Mouse (Mus musculus) kidney, adult 2 months (tissue): ENCODE results near the gene Gm12248. TPM values are rescaled to one million over a fixed set of nuclear protein-coding genes. Genes with fewer than 3 reads are reported as not detected.

Source experiments
- DNase-seq: peaks from one replicate; pipeline ENCODE4 v3.0.0; 2021
- H3K27ac ChIP-seq: fragments of 200-500 bp; 2 replicates; pipeline ENCODE4 v1.5.1; 2012; ENCODE audit warnings: low read depth, low read length, control low read depth, inconsistent platforms; ENCODE audit not compliant: insufficient read depth
- H3K27me3 ChIP-seq: fragments of 200-500 bp; replicated peaks from 2 replicates; pipeline ENCODE4 v1.6.1; 2012; ENCODE audit warnings: mild to moderate bottlenecking, moderate library complexity, low read length, inconsistent platforms; ENCODE audit not compliant: control insufficient read depth, insufficient read depth
- H3K36me3 ChIP-seq: fragments of 200-500 bp; 2 replicates; pipeline ENCODE4 v1.6.1; 2012; ENCODE audit warnings: mild to moderate bottlenecking, moderate library complexity, low read length, inconsistent platforms; ENCODE audit not compliant: control insufficient read depth, insufficient read depth
- H3K4me1 ChIP-seq: fragments of 200-500 bp; 2 replicates; pipeline ENCODE4 v1.6.1; 2011; ENCODE audit warnings: low read length; ENCODE audit not compliant: control insufficient read depth, insufficient read depth
- H3K4me3 ChIP-seq: fragments of 200-500 bp; 2 replicates; pipeline ENCODE4 v1.5.1; 2011; ENCODE audit warnings: mild to moderate bottlenecking, low read depth, low read length, control low read depth; ENCODE audit not compliant: insufficient read depth
- CTCF ChIP-seq: fragments of 200-500 bp; conservative IDR thresholded peaks from 2 replicates; pipeline ENCODE4 v1.5.1; 2011; ENCODE audit warnings: low read depth, mild to moderate bottlenecking, control low read depth, low read length, moderate library complexity, mixed read lengths; ENCODE audit not compliant: insufficient read depth, insufficient read length
- POLR2A ChIP-seq: fragments of 200-500 bp; IDR thresholded peaks from one replicate; pipeline ENCODE4 v1.6.1; 2011; ENCODE audit warnings: low read depth, low read length, control low read depth
- WGBS: fragments of 180-500 bp; shearing (Covaris S2); methylation state at CpG from one replicate; pipeline ENCODE4 v1.1.7; 2018; 5-methylcytosine and 5-hydroxymethylcytosine counted together
- polyA plus RNA-seq: library from polyadenylated mRNA; depleted of rRNA; stranded (reverse); fragments of >200 nt; gene quantifications from 2 replicates; pipeline ENCODE4 v1.2.3, GENCODE M21; 2012

Gene Gm12248
- polyA plus RNA-seq, 1 experiment, result 0.16 TPM

DNA sequence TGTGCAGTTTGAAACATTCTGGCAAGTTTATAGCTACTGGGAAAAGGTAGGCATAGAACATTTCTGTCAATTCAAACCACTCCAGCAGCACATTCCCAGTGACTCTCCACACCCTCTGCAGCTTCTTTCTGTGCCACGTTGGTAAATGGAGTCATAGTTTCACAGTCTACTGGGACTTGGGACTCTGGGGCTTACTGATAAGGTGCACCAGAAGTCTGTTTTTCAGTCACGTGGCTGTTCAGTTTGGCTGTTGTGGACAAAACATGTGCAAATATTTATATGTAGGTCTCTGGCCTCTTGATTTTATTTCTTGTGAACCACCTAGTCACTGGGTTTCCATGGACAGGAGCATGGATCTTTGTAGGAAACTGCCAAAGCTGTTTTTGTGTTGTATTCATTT is 34.6 kb upstream of the Gm12248 start:
- H3K27me3 ChIP-seq, result no peaks in the 10 kb centered on the region
- H3K4me3 ChIP-seq, result no peak overlapping the region
- no peaks in the 10 kb centered on the region for H3K36me3 ChIP-seq
- no peak overlapping the region for H3K27ac ChIP-seq
- DNase-seq, result no peak
- TF ChIP-seq CTCF, result no peak
- no peak for TF ChIP-seq POLR2A
- H3K4me1 ChIP-seq, result no peaks in the 10 kb centered on the region; the same call in 1 of the 2 replicates
- WGBS, result 81% methylated on average over 2 of the region's 2 CpGs

DNA sequence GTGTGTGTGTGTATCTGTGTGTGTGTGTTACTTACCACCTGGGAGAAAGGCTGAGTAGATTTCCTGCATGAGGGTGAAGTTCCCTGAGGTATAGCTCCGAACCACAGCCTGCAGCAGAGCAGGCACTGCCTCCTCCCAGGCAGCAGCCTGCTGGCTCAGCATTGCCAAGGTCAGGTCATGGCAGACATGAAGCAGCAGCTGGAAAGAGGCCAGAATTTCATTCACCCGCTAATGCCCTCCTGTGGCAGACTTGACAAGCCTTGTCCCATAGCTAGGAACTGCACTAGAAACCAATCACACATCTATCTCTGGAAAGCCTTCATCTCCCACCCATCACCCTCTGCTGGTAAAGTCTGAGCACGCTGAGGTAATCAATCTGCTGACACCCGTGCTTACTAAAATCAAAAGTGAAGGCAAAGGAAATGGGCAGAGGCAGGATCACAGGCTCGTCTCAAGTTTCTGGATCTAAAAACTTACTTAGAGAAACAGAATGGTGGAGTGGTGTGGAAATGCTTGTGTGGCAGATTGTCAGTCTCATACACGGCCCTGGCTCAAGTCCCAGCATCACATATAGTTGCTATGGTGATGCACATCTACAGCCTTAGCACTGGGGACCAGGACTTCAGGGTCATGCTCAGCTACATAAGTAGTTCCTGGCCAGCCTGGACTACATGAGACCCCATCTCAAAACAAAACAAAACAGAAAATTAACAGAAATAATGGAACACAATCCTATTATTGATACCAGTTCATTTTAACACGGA is 33.6 kb upstream of the Gm12248 start:
- Histone ChIP-seq H3K4me3 (no peak overlapping the region), H3K4me1 (no peaks in the 10 kb centered on the region; the same call in 1 of the 2 replicates), H3K27ac (no peak overlapping the region), H3K27me3 (no peaks in the 10 kb centered on the region), H3K36me3 (no peaks in the 10 kb centered on the region; the same call in 1 of the 2 replicates)
- DNase-seq, result peak; percentile 91
- no peak for TF ChIP-seq POLR2A
- peak; percentile 55 for TF ChIP-seq CTCF
- WGBS, result 27% methylated on average over 7 of the region's 7 CpGs

DNA sequence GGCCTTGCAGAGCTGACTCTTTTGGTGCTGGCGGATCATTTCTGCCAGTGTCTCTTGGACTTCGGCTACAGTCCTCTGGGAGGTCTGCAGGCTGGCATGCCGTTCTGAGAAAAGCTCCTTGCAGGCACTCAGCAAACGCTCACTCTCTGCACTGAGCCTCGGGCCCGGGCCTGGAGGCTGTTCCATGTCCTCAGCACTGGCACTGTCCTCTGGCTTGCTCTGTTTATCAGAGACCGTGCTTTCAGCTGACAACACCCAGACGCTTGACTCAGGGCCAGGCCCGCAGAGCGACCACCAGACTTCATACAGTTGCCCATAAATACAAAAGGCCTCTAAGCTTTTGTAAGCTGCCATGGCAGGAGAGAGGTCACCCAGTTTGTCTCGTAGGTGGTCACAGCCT is 32.1 kb upstream of the Gm12248 start:
- TF ChIP-seq POLR2A, result no peak
- TF ChIP-seq CTCF, result no peak

DNA sequence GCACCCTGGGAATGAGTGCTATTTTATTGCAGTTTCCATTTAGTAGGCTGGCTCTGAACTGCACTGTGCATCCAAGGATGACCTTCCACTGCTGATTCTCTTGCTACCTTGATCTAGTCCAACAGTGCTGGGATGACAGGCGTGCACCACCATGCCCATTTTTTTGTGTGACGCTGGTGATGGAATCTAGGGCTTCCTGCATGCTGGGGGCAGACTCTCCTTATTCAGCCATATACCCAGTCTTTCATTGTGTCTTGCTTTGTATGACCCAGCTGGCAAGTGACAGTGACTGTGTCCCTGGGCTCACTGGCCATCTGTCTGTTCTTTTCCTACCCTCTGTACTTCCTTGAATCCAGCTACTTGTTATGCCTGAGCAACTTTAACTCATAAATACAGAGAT is 30.8 kb upstream of the Gm12248 start:
- Histone ChIP-seq H3K4me1 (no peaks in the 10 kb centered on the region; the same call in 1 of the 2 replicates), H3K27ac (no peak overlapping the region), H3K36me3 (no peaks in the 10 kb centered on the region; the same call in 1 of the 2 replicates), H3K27me3 (no peaks in the 10 kb centered on the region), H3K4me3 (no peak overlapping the region)
- WGBS, result 96% methylated on average over 2 of the region's 2 CpGs
- TF ChIP-seq CTCF (no peak), POLR2A (no peak)
- DNase-seq, result no peak

More for the DNA sequence above, 32.1 kb upstream of the Gm12248 start:
- Histone ChIP-seq H3K4me1 (no peaks in the 10 kb centered on the region; the same call in 1 of the 2 replicates), H3K27ac (no peak overlapping the region), H3K27me3 (no peaks in the 10 kb centered on the region), H3K36me3 (no peaks in the 10 kb centered on the region; the same call in 1 of the 2 replicates), H3K4me3 (no peak overlapping the region)
- 89% methylated on average over 11 of the region's 11 CpGs for WGBS
- DNase-seq, result no peak

DNA sequence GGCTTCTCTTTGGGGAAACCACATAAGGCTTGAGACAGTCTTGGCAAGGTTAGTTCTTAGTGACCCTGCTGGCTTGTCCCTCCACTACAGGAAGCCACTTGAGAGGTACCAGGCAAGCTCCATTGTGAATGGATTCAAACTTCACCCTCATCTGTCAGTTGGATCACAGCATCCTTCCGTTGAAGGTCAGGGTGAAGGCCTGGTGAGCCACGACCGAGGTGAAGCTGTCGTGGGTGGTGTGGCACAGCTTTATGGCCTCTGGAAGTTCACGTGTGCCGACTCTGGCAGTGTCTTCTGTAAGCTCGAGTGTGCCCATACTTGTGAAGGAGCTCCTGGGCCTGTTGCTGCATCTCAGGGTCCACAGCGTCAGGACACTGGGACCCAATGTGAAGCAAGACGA is 28.4 kb upstream of the Gm12248 start:
- H3K4me1 ChIP-seq, result no peaks in the 10 kb centered on the region; the same call in 1 of the 2 replicates
- no peak for DNase-seq
- H3K4me3 ChIP-seq, result no peak overlapping the region
- H3K36me3 ChIP-seq, result no peaks in the 10 kb centered on the region; the same call in 1 of the 2 replicates
- no peaks in the 10 kb centered on the region for H3K27me3 ChIP-seq
- H3K27ac ChIP-seq, result no peak overlapping the region
- WGBS, result 74% methylated on average over 9 of the region's 9 CpGs
- TF ChIP-seq POLR2A (no peak), CTCF (no peak)

DNA sequence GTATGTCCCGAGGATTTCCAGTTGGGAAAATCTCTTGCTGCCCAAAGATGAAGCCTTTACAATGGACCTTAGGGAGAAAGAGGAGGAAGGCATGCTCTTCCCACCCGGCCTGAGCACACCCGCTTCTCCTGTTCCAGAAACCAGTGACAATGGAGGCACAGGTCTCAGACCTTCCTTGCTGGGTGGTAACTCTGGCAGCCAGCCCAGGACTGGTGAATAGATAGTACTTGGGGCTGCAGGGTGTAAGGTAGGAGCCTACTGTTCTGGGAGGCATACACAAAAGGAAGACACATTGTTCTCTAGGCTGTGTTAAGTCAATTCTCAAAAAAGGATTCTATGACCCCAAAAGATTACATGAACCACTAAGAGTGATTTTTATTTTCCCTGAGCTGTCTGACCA is 27.7 kb upstream of the Gm12248 start:
- Histone ChIP-seq H3K4me1 (no peaks in the 10 kb centered on the region), H3K27me3 (no peaks in the 10 kb centered on the region), H3K36me3 (no peaks in the 10 kb centered on the region; the same call in 1 of the 2 replicates), H3K4me3 (no peak overlapping the region), H3K27ac (no peak overlapping the region)
- TF ChIP-seq POLR2A (no peak), CTCF (no peak)
- WGBS, result 78% methylated on average over 3 of the region's 3 CpGs
- no peak for DNase-seq

DNA sequence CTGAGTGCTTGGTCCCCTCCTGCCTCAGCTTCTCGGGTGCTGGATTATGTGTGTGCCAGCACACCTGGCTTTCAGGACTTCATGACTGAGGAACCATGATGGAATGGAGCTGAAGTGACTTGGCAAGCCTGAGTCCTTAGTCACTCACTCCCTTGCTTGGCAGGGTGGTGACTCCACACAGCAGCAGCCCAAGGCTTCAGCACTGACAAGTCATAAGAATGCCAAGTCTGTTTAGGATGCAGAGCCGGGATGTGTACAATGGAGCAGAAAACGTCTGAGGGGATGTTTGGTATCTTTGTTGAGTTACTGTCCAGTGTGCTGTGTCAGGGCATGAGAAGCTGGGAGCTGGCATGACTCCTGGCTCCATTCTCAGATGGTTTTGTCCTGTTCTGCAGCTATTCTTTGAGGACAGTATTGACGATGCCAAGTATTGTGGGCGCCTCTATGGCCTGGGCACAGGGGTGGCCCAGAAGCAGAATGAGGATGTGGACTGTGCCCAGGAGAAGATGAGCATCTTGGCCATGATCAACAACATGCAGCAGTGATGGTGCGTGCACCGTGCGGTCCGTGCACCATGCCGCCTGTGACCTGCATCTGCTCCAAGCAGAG is 24.2 kb upstream of the Gm12248 start:
- no peak for TF ChIP-seq POLR2A
- TF ChIP-seq CTCF, result no peak
- no peaks in the 10 kb centered on the region; the same call in none of the 2 replicates for H3K36me3 ChIP-seq
- no peak for DNase-seq
- H3K4me3 ChIP-seq, result no peak overlapping the region
- no peaks in the 10 kb centered on the region for H3K4me1 ChIP-seq
- 86% methylated on average over 10 of the region's 10 CpGs for WGBS
- no peak overlapping the region for H3K27ac ChIP-seq
- H3K27me3 ChIP-seq, result no peaks in the 10 kb centered on the region
